Mouse (Mus musculus): ENCODE measurements around the gene Kcng3. TPM values are rescaled to one million over a fixed set of nuclear protein-coding genes. Genes with fewer than 3 reads are reported as not detected.

The Kcng3 gene
- total RNA-seq (2021) (10 to 100 TPM in 1 of 2 experiments, 1 to 10 TPM in 1; 8.9 to 13.2 TPM), polyA plus RNA-seq (2012; rRNA removed) (2.7 and 3.4 TPM in 2 replicates)
- long read RNA-seq = 0 reads

GRCm38 (mm10) chr17:83631783-83632652 lies at the start of gene Kcng3:
Kcng3 (minus strand) TSS chr17:83631895.
- DNase-seq = peak; percentile 86

DNA sequence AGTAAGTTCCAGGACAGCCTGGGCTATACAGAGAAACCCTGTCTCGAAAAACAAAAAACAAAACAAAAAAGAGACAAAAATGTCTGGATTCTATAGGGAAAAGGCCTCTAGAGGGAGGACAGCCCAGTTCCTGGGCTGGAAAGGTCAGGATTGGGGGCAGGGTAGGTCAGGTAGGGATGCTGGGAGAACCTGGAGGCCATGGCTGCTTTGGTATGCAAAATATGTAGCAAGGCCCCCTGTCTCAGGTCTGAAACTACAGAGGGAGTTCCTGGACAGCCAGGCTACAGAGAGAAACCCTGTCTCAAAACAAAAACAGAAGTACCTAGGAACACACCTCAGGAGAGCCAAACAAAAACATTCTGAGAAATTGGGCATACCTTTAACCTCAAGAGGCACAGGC lies 45.7 kb upstream of the Kcng3 start:
- no peak for DNase-seq

- no peak for DNase-seq
Measured at GRCm38 (mm10) chr17:83672685-83673084, 41.0 kb upstream of the Kcng3 start.

GRCm38 (mm10) chr17:83667934-83668690 lies 36.4 kb upstream of the Kcng3 start:
- DNase-seq = no peak

DNA sequence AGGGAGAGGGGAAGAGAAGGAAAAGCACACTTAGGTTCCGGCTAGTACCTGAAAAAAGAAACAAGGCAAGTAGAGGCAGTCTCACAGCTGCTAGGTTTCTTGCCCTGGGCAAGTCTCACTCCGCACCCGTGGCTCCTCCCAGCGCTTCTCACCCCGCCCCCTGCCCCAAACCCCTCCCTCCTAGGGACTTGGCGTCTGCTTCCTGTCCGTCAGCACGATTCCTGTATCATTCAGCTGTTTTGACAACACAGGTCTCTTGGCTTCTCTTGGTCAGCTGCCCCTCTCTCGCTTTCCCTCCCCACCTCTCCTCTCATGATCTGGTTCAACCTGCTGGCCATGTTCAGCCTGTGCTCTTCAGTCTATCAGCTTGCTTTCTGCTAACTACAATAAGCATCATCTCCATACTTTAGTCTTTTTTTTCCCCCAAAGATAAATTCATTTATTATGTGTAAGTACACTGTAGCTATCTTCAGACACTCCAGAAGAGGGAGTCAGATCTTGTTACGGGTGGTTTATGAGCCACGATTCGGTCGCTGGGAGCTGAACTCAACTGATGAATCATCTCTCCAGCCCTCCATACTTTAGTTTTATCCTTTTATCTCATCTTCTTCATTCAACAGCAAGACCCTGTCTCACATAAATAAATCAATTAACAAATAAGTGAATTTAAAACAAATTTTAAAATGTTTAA lies 35.0 kb upstream of the Kcng3 start:
- DNase-seq = no peak

DNA sequence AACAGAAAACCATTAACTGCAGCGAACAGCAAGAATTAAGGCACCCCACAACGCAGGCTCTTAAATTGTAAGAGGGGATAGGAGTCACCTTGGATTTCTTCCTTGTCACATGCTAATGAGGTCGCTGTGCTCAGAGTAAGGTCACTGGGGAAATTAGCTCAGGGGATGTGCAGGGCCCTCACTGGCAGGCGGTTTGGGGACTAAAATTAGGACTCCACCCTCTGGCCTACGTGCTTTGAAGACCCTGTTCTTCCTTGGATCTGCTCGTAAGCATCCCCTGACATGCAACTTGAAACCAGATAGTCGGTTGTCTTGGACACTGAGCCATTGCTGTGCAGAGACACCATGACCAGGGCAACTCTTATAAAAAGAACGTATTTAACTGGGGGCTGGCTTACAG lies 33.1 kb upstream of the Kcng3 start:
- DNase-seq = no peak

- DNase-seq = no peak
Measured at GRCm38 (mm10) chr17:83658943-83659342, 27.2 kb upstream of the Kcng3 start.

DNA sequence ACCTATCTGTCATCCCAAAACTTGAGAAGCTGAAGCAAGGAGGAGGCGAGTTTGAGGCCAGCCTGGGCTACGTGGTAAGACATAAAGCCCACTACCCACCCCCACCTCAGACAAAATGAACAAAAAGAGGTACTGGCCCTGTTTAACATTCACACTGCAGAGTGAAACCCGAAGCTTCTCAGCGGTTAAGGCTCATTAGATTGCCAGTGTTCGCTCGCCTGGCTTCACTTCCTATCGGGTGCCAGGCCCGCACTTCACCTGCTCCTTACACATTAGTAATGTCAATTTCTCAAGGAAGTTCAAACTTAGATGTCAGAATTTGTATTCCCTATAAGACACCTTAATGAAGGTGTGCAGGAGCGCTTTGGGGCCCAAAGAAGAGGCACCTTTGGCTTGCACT lies 25.7 kb upstream of the Kcng3 start:
- no peak for DNase-seq

- DNase-seq = no peak
Measured at GRCm38 (mm10) chr17:83655732-83656131, 24.0 kb upstream of the Kcng3 start.

DNA sequence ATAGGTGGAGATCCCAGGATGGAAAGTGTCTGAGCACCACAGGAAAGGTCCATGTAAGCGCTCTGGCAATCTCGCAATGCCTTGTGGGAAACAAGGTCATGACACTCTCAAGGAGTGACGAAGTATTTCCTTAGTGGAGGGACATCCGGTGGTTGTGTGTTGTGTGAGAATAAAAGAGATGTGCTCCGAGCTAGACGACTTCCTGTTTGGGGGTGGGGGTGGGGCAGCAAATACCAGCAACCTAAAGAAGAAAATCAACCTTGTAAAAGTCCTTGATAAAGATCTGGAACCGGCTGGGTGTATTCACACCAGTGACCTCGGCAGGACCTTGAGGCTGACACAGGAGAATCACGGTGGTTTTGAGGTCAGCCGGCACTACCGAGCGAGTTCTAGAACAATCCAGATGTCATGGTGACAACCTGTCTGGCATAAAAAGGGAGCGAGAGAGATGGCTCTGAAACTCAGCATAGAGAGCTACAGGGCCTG lies 23.0 kb upstream of the Kcng3 start:
- DNase-seq = no peak

- DNase-seq = no peak
Measured at GRCm38 (mm10) chr17:83653635-83654034, 21.9 kb upstream of the Kcng3 start.

DNA sequence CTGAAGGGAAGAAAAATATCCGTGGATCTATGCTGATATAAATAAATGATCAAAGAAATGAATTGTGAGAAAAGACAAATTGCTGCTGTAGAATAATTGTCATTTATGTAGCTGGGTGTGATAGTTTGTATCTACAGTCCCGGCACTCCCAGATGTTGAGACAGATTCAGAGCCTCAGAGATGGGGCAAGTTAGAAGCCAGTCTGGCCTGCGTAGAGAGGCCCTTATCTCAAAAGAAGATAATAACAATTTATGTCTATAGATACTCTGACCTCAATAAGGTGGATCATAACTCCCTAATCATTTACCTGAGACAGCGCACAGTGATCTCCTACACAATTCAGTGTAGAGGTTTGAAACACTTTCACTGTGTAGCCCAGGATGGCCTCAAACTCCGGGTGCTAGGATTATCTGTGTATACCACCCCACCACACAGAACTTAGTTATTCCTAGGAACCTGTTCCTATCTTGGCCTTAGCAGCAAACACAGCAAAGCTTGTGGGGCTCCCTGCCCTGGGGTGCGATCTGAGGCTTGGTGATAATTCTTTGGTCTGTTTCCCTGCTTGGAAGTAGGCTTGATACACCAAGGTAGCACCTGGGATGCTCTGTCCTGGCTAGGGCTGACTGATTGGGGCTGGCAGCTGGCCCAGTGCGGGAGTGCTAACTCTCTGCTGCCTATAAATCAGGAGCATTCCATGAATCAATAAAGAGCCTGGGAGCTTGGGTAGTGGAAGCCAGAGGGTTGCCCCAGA lies 19.4 kb upstream of the Kcng3 start:
- no peak for DNase-seq

GRCm38 (mm10) chr17:83649986-83650385 lies 18.3 kb upstream of the Kcng3 start:
- DNase-seq = no peak

DNA sequence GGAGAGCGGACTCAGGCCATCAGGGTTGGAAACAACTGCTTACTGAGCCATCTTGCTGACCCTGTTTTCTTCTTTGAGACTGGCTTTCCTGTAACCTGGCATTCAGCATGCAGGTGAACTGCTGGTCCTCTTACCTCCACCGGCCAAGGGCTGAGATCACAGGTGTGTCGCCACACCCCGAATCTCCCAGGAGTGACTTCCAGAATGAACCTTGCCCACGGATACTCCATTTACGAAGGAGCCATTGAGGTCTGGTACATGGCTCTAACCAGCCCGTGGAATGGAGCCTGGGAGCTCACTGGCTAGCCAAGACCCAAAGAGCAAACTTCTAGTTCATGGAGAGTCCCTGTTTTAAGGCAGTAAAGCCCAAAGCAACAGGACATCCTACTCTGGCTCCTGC lies 15.7 kb upstream of the Kcng3 start:
- no peak for DNase-seq

GRCm38 (mm10) chr17:83646425-83647163 lies 14.9 kb upstream of the Kcng3 start:
- DNase-seq = peak; percentile 38

DNA sequence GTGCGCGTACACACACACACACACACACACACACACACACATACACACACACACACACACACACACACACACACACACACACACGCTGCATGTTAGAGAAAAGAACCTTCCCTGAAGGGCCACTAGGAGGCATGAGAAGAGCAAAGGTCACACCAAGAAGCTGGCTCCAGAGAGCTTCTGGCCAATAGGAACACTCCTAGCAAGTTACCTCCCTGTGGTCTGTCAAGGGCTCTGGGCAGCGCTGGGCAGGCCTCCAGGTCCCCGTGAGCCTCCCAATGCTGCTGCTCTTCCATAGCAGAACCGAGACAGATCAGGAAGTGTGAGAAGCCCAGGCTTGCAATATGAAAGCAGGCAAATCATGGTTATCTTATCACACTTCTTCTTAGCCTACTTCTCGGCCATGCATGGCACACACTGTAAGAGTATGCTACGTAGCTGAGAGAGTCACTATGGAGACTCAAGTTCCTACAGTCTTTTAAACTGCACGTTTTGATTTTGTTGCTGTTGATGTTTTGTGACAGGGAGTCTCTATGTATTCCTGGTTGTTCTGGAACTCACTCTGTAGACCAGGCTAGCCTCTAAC lies 13.6 kb upstream of the Kcng3 start:
- peak; percentile 83 for DNase-seq

DNA sequence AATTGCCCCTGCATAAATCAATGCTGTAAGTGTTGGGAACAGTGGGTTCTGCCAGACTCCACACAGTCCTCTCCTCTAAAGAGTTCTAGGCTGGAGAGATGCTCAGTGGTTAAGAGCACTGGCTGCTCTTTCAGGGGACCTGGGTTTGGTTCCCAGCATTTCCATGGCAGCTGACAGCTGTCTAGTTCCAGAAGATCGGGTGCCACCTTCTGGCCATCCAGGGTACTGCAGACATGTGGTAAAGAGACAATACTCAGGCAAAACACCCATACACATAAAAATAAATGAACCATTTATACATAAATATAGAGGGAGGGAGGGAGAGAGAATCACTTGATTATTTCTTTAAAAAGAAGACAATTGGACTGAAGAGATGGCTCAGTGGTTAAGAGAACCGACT lies 5.7 kb upstream of the Kcng3 start:
- no peak for DNase-seq

DNA sequence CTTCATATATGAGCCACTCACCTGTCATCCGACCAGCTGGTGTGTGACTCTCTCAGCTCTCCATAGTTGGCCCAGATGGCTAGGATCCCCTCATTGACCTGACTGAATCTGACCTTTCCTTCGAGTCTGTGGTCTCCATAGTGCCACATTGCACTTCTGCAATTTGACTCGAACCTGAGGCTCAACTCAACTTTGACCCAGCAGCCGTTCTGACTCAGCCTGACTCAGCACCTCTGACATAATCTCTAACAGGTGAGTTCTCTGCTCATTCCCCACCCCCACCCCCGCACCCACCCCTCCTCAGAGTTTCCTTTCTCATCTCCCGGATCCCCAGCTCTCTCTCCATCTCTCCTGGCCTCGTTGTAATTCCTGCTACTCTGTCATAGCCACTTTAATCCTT lies 4.7 kb upstream of the Kcng3 start:
- no peak for DNase-seq

DNA sequence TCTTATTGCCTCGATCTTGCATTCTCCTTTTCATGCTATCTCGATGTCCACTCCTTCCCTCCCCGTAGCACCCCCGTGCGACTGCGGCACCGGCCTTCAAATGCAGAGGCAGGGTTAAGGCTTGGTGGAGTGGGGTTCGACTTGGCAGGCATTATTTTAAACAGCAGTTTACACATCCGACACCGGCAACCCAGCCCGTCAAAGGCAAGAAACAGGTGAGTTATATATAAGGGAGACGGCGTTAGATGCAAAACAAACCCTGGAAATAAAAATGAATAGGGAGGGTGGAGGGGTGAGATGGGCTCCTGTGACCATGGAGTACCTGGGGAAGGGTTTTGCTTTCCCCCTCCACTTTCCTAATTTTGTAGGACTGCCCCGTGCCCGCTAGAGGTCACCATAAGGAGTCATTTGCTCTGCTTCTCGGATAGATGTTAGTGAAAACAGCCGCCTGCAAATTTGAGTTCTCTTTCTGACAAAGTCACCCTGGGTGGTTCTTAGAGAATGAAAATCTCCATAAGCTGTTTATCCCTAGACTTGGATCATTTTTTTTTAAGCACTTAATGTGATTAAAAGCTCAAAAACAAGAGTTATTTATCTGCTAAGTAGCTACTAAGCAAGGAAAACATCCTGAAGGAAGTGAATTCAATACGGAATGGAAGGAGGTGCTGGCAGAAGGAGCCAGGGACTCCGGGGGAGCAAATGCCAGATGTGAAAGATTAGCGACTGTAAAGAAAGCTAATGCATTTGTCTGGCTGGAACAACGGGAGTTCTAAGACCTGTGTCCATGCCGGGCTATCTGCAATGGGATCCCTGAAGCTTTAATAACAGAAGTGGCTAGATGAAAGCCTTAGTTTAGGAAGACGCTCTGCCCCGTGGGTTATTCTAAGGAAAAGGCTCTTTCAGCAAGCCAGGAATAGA lies 1.2 kb upstream of the Kcng3 start:
- peak; percentile 79 for DNase-seq
